Mouse (Mus musculus) forebrain, embryonic 11.5 days (tissue): ENCODE results near the gene Cbfa2t2. TPM values are rescaled to one million over a fixed set of nuclear protein-coding genes. Genes with fewer than 3 reads are reported as not detected.
A peak's percentile ranks its signal among the peaks of the same experiment; 100 is the strongest.

Source experiments
- ATAC-seq: fragments of 200-750 bp; cut with Nextera tagmentation; replicated peaks from 2 replicates; pipeline ENCODE4 v1.8.0; 2017; ENCODE audit warnings: moderate TSS enrichment; ENCODE audit not compliant: low FRiP score
- DNase-seq: peaks from one replicate; pipeline ENCODE4 v3.0.0-alpha.2; 2017; ENCODE audit warnings: low spot score
- H3K27ac ChIP-seq: fragments of 300-500 bp; sonication (generic); 2 replicates; pipeline ENCODE4 v1.5.1; 2014; ENCODE audit warnings: low read depth, low read length
- H3K27me3 ChIP-seq: fragments of 300-500 bp; sonication (generic); 2 replicates; pipeline ENCODE4 v1.6.1; 2014; ENCODE audit warnings: mild to moderate bottlenecking, low read length, mixed read lengths; ENCODE audit not compliant: control insufficient read depth, insufficient read depth
- H3K36me3 ChIP-seq: fragments of 300-500 bp; sonication (generic); 2 replicates; pipeline ENCODE4 v1.6.1; 2014; ENCODE audit warnings: mild to moderate bottlenecking, low read length, moderate library complexity, mixed read lengths; ENCODE audit not compliant: control insufficient read depth, insufficient read depth
- H3K4me1 ChIP-seq: fragments of 300-500 bp; sonication (generic); replicated peaks from 2 replicates; pipeline ENCODE4 v1.6.1; 2014; ENCODE audit warnings: low read length, mixed read lengths; ENCODE audit not compliant: control insufficient read depth, insufficient read depth
- H3K4me2 ChIP-seq: fragments of 300-500 bp; sonication (generic); 2 replicates; pipeline ENCODE4 v1.6.1; 2014; ENCODE audit warnings: low read depth, mild to moderate bottlenecking, low read length, moderate library complexity, mixed read lengths; ENCODE audit not compliant: severe bottlenecking
- H3K4me3 ChIP-seq: fragments of 300-500 bp; sonication (generic); 2 replicates; pipeline ENCODE4 v1.5.1; 2014; ENCODE audit warnings: low read depth, low read length
- H3K9ac ChIP-seq: fragments of 300-500 bp; sonication (generic); 2 replicates; pipeline ENCODE4 v1.6.1; 2014; ENCODE audit warnings: low read length
- H3K9me3 ChIP-seq: fragments of 300-500 bp; sonication (generic); 2 replicates; pipeline ENCODE4 v1.6.1; 2016; ENCODE audit warnings: low read length, mixed read lengths; ENCODE audit not compliant: control insufficient read depth
- WGBS: fragments of 180-500 bp; shearing (Covaris S2); extraction: QIAGEN DNeasy Blood & Tissue Kit; methylation state at CpG from one replicate; pipeline ENCODE4 v1.1.7; 2014; 5-methylcytosine and 5-hydroxymethylcytosine counted together
- polyA plus RNA-seq: library from polyadenylated mRNA; unstranded; fragments of >200 nt; fragmentation: Nextera tagmentation; extraction: Ambion mirVana; gene quantifications from 2 replicates; pipeline ENCODE4 v1.2.1, GENCODE M21; 2014

The Cbfa2t2 gene
- polyA plus RNA-seq, 1 experiment from 2014 or later: 71.6 TPM

DNA sequence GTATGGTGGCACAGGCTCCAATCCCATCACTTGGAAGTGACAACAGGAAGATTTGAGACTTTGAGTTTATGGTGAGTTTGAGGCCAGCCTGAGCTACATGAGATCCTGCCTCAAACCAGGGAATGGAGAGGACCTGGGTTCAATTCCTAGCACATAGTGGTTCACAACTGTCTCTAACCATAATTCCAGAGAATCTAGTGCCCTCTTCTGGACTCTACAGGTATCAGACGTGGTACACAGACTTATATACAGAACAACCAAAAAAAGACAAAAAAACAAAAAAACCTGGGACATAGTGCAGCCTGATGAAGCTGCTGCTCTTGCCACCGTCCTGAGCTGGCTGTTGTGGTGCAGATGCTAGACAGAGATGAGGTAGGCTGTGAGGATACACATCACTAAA, 105.3 kb downstream of the Cbfa2t2 start:
- DNase-seq: no peak
- Histone ChIP-seq H3K4me2 (no peak overlapping the region), H3K27me3 (no peaks in the 10 kb centered on the region), H3K9ac (no peak overlapping the region), H3K9me3 (no peaks in the 10 kb centered on the region), H3K36me3 (no peaks in the 10 kb centered on the region), H3K4me3 (no peak overlapping the region), H3K27ac (no peak overlapping the region), H3K4me1 (peaks cover 2% of the 10 kb centered on the region; the same call in 1 of the 2 replicates)
- ATAC-seq: no peak
- WGBS: 80% methylated on average over 2 of the region's 2 CpGs

DNA sequence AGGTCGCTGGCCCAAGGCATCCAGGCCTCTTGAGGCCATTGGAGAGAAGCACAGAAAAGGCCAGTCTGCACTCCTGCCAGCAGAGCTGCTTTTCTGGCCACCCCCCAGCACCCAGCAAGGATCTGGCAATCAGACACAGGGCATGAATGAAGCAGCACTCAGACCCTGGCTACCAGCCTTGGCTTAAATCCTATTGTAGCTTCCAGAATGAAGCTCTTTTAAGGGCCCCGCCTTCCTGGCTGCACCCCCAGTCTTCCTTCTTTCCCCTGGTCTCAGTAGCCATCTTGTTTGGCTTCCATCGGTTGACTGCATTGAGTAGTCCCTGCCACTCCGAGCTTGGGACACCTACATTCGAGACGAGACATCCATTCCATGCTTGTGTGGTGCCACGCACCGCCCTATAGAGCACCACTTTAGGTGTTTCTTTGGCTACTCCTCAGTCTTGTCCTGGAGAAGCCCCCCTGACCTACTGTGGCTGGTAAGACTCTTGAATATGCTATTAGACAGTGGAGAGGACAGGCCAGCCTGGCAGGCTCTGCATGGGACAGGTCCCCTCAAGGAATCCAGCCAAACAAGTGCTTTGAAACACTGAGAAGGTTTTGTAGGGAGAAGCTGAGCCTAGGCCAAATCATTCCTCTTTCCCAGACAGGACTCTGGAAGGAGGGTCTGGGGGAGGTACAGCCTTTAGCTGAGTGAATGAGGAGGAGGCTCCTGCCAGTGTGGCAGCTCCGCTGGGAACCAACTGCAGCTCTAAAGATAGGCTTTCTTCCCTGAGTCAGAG, 107.5 kb downstream of the Cbfa2t2 start:
- peaks cover 1% of the 10 kb centered on the region for H3K4me1 ChIP-seq
- no peaks in the 10 kb centered on the region for H3K9me3 ChIP-seq
- H3K4me2 ChIP-seq: no peak overlapping the region
- no peaks in the 10 kb centered on the region for H3K36me3 ChIP-seq
- DNase-seq: no peak
- H3K9ac ChIP-seq: no peak overlapping the region
- no peak for ATAC-seq
- 87% methylated on average over 9 of the region's 9 CpGs for WGBS
- H3K27ac ChIP-seq: no peak overlapping the region
- no peaks in the 10 kb centered on the region for H3K27me3 ChIP-seq
- H3K4me3 ChIP-seq: no peak overlapping the region

DNA sequence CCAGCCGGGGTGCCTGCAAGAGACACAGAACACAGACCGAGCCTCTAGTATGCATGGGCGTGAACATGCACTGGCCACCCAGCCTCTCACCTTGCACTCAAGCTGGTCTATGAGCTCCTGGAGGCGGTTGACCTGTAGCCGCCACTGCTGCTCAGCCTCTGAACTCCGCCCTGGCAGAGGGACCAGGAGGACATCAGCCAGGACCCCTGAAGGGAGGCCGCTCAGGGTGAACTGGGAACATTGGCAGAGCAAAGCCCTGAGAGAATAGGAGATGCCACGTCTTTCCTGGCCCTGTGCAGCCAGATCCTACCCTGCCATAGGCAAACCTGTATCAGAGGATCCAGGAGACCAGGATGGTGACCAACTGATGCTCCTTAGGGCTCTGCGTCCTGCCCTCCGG, 110.4 kb downstream of the Cbfa2t2 start, which contains the start of gene 1700003F12Rik:
Gene 1700003F12Rik, plus strand, starts transcription at position 375 of the 400 bp plus-strand sequence.
- ATAC-seq (no peak), DNase-seq (peak; percentile 47)
- H3K9ac ChIP-seq: no peak within 1 kb of the TSS
- no peak within 1 kb of the TSS for H3K4me2 ChIP-seq
- 93% methylated on average over 10 of the region's 10 CpGs for WGBS
- H3K9me3 ChIP-seq: no peaks in the 10 kb centered on the region
- peaks cover 13% of the 10 kb centered on the region for H3K27me3 ChIP-seq
- no peak within 1 kb of the TSS for H3K27ac ChIP-seq
- H3K36me3 ChIP-seq: no peaks in the 10 kb centered on the region
- H3K4me3 ChIP-seq: no peak within 1 kb of the TSS
- H3K4me1 ChIP-seq: peaks cover 14% of the 10 kb centered on the region

DNA sequence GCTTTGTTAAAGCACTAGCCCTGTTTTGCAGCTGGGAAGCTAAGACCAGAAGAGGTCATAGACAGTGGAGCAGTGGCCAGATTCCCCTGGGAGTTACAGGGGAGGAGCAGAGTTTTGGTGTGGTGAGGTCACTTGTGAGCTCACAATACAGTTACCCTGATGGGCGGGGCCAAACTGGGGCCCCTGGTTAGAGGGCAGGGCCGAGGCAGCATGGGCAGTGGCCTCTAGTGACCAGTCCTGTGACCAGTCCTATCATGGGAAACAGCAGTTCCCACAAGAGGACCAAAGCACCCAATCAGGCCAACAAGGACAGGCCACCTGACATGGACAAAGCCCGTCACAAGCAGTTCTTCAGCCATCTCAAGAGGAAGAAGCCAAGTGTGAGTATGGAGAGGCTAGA, 112.4 kb downstream of the Cbfa2t2 start:
- Histone ChIP-seq H3K4me3 (no peak overlapping the region), H3K4me2 (no peak overlapping the region), H3K27me3 (peaks cover 18% of the 10 kb centered on the region), H3K4me1 (peaks cover 19% of the 10 kb centered on the region), H3K9me3 (no peaks in the 10 kb centered on the region), H3K36me3 (no peaks in the 10 kb centered on the region), H3K9ac (no peak overlapping the region; the same call in 1 of the 2 replicates), H3K27ac (no peak overlapping the region)
- 40% methylated on average over 3 of the region's 3 CpGs for WGBS
- DNase-seq (peak; percentile 64), ATAC-seq (no peak)

DNA sequence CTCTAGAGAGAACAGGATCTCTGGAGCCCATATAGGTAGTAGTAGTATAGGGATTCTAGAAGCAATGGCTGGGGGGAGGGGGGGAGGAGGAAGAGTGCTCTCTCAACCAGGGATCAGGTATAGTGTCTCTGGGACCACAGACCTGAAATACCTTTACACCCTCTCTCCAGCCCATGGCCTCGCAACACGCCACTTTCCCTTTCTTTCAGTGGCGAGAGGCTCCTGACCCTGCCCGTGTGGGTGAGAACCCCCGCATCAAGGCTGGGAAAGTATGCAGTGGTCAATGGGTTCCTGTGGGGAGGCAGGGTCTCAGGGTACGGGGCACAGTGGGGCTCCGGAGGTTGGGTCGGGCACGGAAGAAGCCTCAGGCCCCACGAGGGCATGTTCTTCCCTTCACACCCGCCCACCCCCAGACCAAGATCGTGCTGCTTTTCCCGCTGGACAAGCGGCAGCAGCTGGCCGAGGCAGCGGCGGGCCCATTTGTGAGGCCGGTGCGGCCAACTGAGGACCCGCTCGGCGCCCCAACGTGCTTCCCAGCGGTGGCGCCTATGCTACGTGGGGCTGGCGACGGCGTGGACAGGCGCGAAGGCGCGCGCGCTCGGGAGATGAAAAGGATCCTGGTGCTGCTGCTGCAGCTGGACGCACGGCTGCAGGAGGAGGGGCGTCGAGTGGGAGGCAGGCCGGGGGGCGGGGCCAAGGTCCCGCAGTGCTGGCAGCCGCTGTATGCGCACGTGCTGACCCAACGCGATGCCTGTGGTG, 113.0 kb downstream of the Cbfa2t2 start:
- Histone ChIP-seq H3K9ac (peak overlapping the region; percentile 49), H3K27ac (no peak overlapping the region), H3K4me1 (peaks cover 19% of the 10 kb centered on the region), H3K9me3 (no peaks in the 10 kb centered on the region), H3K4me2 (peak overlapping the region; percentile 85), H3K36me3 (no peaks in the 10 kb centered on the region), H3K4me3 (peak overlapping the region; percentile 35), H3K27me3 (peaks cover 18% of the 10 kb centered on the region)
- ATAC-seq: peak; percentile 84
- peak; percentile 91 for DNase-seq
- WGBS: 3% methylated on average over 47 of the region's 48 CpGs

DNA sequence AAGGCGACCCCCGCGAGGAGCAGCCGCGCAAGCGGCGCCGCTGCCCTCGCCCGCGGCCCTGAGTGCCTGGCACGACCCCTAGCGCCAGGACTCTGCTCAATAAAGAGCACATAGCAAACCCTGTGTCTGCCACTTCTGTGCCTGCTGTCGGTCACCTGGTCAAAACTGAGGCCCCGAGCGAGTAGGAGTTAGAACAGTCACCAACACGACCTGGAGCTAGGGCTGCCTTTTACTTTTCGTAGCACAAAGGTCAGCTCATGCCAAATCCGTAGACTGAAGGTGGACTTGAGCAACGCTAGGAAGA, 113.6 kb downstream of the Cbfa2t2 start:
- H3K9ac ChIP-seq: peak overlapping the region; percentile 49; the same call in 1 of the 2 replicates
- peaks cover 19% of the 10 kb centered on the region for H3K4me1 ChIP-seq
- WGBS: 19% methylated on average over 20 of the region's 20 CpGs
- H3K27me3 ChIP-seq: peaks cover 18% of the 10 kb centered on the region
- peak overlapping the region; percentile 35 for H3K4me3 ChIP-seq
- H3K36me3 ChIP-seq: no peaks in the 10 kb centered on the region
- ATAC-seq (no peak), DNase-seq (no peak)
- H3K9me3 ChIP-seq: no peaks in the 10 kb centered on the region
- H3K27ac ChIP-seq: no peak overlapping the region
- H3K4me2 ChIP-seq: peak overlapping the region; percentile 85; the same call in 1 of the 2 replicates

DNA sequence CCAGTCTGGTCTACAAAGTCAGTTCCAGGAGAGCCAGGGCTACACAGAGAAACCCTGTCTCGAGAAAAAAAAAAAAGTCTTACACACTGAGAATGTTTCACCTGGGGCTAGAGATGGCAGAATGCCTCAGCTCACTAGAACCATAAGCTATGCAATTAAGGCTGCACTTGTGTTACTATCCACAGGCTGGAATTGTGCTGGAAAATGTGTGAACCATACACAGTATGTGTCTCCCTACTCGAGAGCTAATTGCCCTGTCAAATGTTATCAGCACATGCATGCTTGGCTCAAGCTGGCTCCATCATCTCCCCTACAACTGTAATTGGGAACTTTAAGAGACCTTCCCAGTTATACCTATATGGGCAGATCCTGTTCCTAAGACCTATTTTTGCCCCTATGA, 114.7 kb downstream of the Cbfa2t2 start:
- H3K9me3 ChIP-seq: no peaks in the 10 kb centered on the region
- no peak overlapping the region for H3K4me2 ChIP-seq
- no peak overlapping the region for H3K4me3 ChIP-seq
- no peaks in the 10 kb centered on the region for H3K36me3 ChIP-seq
- H3K9ac ChIP-seq: no peak overlapping the region
- DNase-seq (no peak), ATAC-seq (no peak)
- H3K27ac ChIP-seq: no peak overlapping the region
- H3K27me3 ChIP-seq: peaks cover 18% of the 10 kb centered on the region
- WGBS: 71% methylated on average over 2 of the region's 2 CpGs
- peaks cover 19% of the 10 kb centered on the region for H3K4me1 ChIP-seq

DNA sequence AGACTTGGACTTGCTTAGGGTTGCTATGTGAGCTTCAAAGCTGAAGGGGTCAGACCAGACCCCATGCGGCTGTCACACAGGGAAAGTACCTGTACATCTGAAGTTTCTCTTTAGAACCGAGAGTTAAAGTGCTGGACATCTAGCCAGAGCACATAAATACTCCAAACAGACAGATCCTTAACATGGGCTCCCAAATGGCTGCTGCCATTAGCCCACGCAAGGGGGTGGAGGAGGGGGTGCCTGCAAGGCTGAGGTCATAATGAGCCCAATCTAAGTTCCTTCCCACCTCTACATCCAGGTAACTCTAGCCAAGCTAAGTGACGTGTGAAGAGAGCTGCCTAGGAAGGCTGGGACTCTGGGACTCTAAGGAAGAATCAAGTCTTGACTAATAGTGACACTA, 115.2 kb downstream of the Cbfa2t2 start, which contains the start of gene Actl10:
Gene Actl10, plus strand, starts transcription at position 301 of the 400 bp plus-strand sequence.
- DNase-seq (peak; percentile 49), ATAC-seq (no peak)
- Histone ChIP-seq H3K27me3 (peaks cover 18% of the 10 kb centered on the region), H3K27ac (no peak within 1 kb of the TSS), H3K4me1 (peaks cover 19% of the 10 kb centered on the region), H3K9ac (peak within 1 kb of the TSS; percentile 8), H3K9me3 (no peaks in the 10 kb centered on the region), H3K36me3 (no peaks in the 10 kb centered on the region), H3K4me3 (no peak within 1 kb of the TSS), H3K4me2 (0 out of 2 replicates have a peak within 1 kb of the TSS, but pooled peaks have one; percentile 8)
- WGBS: 82% methylated on average over 4 of the region's 4 CpGs
